Mouse (Mus musculus): ENCODE results near the gene Echs1.

GRCm38 (mm10) chr7:140095556-140095955, 20.7 kb downstream of the Echs1 start:
- TF ChIP-seq CTCF (IDR thresholded peaks at IDR 0.05; ENCODE audit: low read depth, low read length) (no peak), POLR2A (IDR thresholded peaks at IDR 0.05; ENCODE audit: borderline replicate concordance, low read depth, low read length) (no peak)
